Comparison of ENCODE assay signal across 20 mouse cellular contexts in the genomic region with DNA sequence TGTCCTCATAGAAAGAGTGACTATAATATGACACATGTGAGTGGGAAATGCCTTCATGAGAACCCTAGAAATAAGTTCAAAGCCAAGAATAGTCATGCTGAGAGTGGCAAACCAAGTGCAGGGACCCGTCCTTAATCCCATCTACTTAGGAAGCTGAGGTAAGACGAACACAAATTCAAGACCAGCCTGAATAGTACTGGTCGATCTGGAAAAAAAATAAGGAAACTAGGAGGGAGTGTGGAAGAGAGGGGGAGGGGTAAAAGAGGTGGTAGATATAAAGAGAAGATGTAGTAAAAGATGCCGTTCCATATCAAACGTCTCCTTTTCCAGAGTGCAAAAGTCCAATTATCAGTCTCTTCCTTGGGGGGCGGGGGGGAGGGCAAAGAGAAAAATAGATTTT.
"Had no signal": no experiment of that assay in that cellular context is flagged by ENCODE, and none has a peak within 500 bp of the region (broad histone marks: within the 10 kb centered on the region; RNA-seq: fewer than 3 reads in every experiment).

No protein-coding gene starts in this region.

- H3K4me3 ChIP-seq: heart, adult 2 months; heart, embryonic 13.5 days; heart, embryonic 15.5 days; hindbrain, embryonic 13.5 days; hindbrain, embryonic 15.5 days; kidney, embryonic 15.5 days; limb, embryonic 13.5 days; limb, embryonic 15.5 days; liver, embryonic 12.5 days had no signal

- H3K27me3 ChIP-seq: heart, embryonic 13.5 days; heart, embryonic 15.5 days; hindbrain, embryonic 13.5 days; hindbrain, embryonic 15.5 days; kidney, embryonic 15.5 days; limb, embryonic 13.5 days; limb, embryonic 15.5 days; liver, embryonic 12.5 days had no signal

- H3K36me3 ChIP-seq: heart, embryonic 13.5 days; heart, embryonic 15.5 days; hindbrain, embryonic 13.5 days; hindbrain, embryonic 15.5 days; kidney, embryonic 15.5 days; limb, embryonic 13.5 days; limb, embryonic 15.5 days; liver, embryonic 12.5 days had no signal

- H3K4me2 ChIP-seq: heart, embryonic 11.5 days; heart, embryonic 13.5 days; heart, embryonic 15.5 days; hindbrain, embryonic 13.5 days; hindbrain, embryonic 15.5 days; kidney, embryonic 15.5 days; limb, embryonic 13.5 days; limb, embryonic 15.5 days; liver, embryonic 12.5 days had no signal

- DNase-seq: gastrocnemius, postnatal 14 days; gastrocnemius, postnatal 36 days; heart, adult 2 months; kidney, adult 11 months; layer of hippocampus, adult 9-11 months; layer of hippocampus, postnatal 36 days; left cerebral cortex, postnatal 4 days had no signal

- H3K27ac ChIP-seq: heart, adult 2 months; heart, embryonic 13.5 days; heart, embryonic 15.5 days; hindbrain, embryonic 13.5 days; hindbrain, embryonic 15.5 days; hindbrain, postnatal 0 days; kidney, embryonic 15.5 days; kidney, postnatal 0 days; limb, embryonic 13.5 days; limb, embryonic 15.5 days; liver, embryonic 12.5 days; liver, embryonic 14.5 days had no signal

- H3K4me1 ChIP-seq: heart, embryonic 13.5 days; heart, embryonic 15.5 days; hindbrain, embryonic 13.5 days; hindbrain, embryonic 15.5 days; kidney, embryonic 15.5 days; limb, embryonic 13.5 days; limb, embryonic 15.5 days; liver, embryonic 12.5 days had no signal

- H3K9ac ChIP-seq: heart, embryonic 13.5 days; heart, embryonic 15.5 days; hindbrain, embryonic 13.5 days; hindbrain, embryonic 15.5 days; kidney, embryonic 15.5 days; limb, embryonic 13.5 days; limb, embryonic 15.5 days; liver, embryonic 12.5 days; liver, embryonic 14.5 days had no signal

- ATAC-seq: intestine, embryonic 16.5 days; liver, embryonic 12.5 days had no signal

- H3K9me3 ChIP-seq: heart, embryonic 13.5 days; heart, embryonic 15.5 days; hindbrain, embryonic 13.5 days; hindbrain, embryonic 15.5 days; kidney, embryonic 15.5 days; limb, embryonic 13.5 days; limb, embryonic 15.5 days; liver, embryonic 12.5 days had no signal
